Mouse (Mus musculus) MEL (cell line): ENCODE measurements around the gene Srpx.

ENCODE experiments used
- BHLHE40 ChIP-seq: IDR thresholded peaks from 2 replicates; pipeline ENCODE4 v1.6.1; 2012; ENCODE audit warnings: low read depth, mild to moderate bottlenecking, inconsistent platforms, low read length, improper control_type of control experiment, borderline replicate concordance
- CTCF ChIP-seq, 3 experiments: IDR thresholded peaks in 2 of 3; conservative IDR thresholded peaks in 1 of 3; 2 replicates each; pipeline ENCODE4 v1.5.1; 2011 to 2012; ENCODE audit warnings: low read length in 3 of 3, low read depth in 2 of 3, mild to moderate bottlenecking in 2 of 3, improper control_type of control experiment in 1 of 3, inconsistent platforms in 1 of 3, mixed read lengths in 1 of 3, moderate library complexity in 1 of 3; ENCODE audit not compliant: control insufficient read depth in 1 of 3, insufficient read depth in 1 of 3, poor library complexity in 1 of 3, severe bottlenecking in 1 of 3
- ELF1 ChIP-seq: IDR thresholded peaks from 2 replicates; pipeline ENCODE4 v1.6.1; 2014; ENCODE audit warnings: low read depth, mild to moderate bottlenecking, inconsistent platforms, low read length, improper control_type of control experiment, moderate library complexity
- EP300 ChIP-seq, 2 experiments: IDR thresholded peaks; 2 replicates each; pipeline ENCODE4 v1.6.1; 2011; ENCODE audit warnings: improper control_type of control experiment in 2 of 2, low read length in 2 of 2, low read depth in 1 of 2, mild to moderate bottlenecking in 1 of 2
- MXI1 ChIP-seq: IDR thresholded peaks from 2 replicates; pipeline ENCODE4 v1.6.1; 2011; ENCODE audit warnings: mild to moderate bottlenecking, low read depth, low read length, improper control_type of control experiment
- SIN3A ChIP-seq: IDR thresholded peaks from 2 replicates; pipeline ENCODE4 v1.6.1; 2012; ENCODE audit warnings: low read length, improper control_type of control experiment, inconsistent platforms
- ZNF384 ChIP-seq: IDR thresholded peaks from 2 replicates; pipeline ENCODE4 v1.6.1; 2012; ENCODE audit warnings: low read depth, mild to moderate bottlenecking, inconsistent platforms, low read length, improper control_type of control experiment

GRCm38 (mm10) chrX:10010202-10010601 lies 107.3 kb downstream of the Srpx start:
- TF ChIP-seq CTCF (IDR thresholded peaks at IDR 0.05 in 2 of 3, conservative IDR thresholded peaks at IDR 0.05 in 1 of 3; ENCODE audit: control insufficient read depth in 1 of 3, insufficient read depth in 1 of 3, low read depth in 2 of 3, low read length in 3 of 3, poor library complexity in 1 of 3, severe bottlenecking in 1 of 3): no peak
- no peak for TF ChIP-seq BHLHE40
- no peak for TF ChIP-seq SIN3A
- no peak for TF ChIP-seq MXI1
- no peak for TF ChIP-seq EP300 (IDR thresholded peaks at IDR 0.05; ENCODE audit: low read depth in 1 of 2, low read length in 2 of 2)
- no peak for TF ChIP-seq ZNF384
- no peak for TF ChIP-seq ELF1
